Mouse (Mus musculus): ENCODE measurements around the gene Fdxacb1. TPM values are rescaled to one million over a fixed set of nuclear protein-coding genes. Genes with fewer than 3 reads are reported as not detected.

Fdxacb1 gene
- polyA plus RNA-seq, 1 experiment from 2014 or later = 13.4 TPM

- Histone ChIP-seq H3K27me3 (ENCODE audit: control insufficient read depth, insufficient read depth, low read length) (no peaks in the 10 kb centered on the region), H3K9me3 (ENCODE audit: control insufficient read depth, low read length) (no peaks in the 10 kb centered on the region), H3K4me3 (ENCODE audit: low read depth, low read length) (no peak overlapping the region), H3K27ac (ENCODE audit: low read depth, low read length) (no peak overlapping the region), H3K9ac (ENCODE audit: low read depth, low read length) (no peak overlapping the region), H3K4me1 (replicated peaks; ENCODE audit: control insufficient read depth, insufficient read depth, low read length) (no peaks in the 10 kb centered on the region), H3K36me3 (ENCODE audit: control insufficient read depth, insufficient read depth, low read length) (no peaks in the 10 kb centered on the region), H3K4me2 (replicated peaks; ENCODE audit: low read depth, low read length) (no peak overlapping the region)
- ATAC-seq (ENCODE audit: low FRiP score) (no peak), DNase-seq (ENCODE audit: low spot score) (no peak)
- WGBS = 88% methylated on average over 7 of the region's 7 CpGs
Measured at GRCm38 (mm10) chr9:50803055-50803671, 35.1 kb downstream of the Fdxacb1 start.

GRCm38 (mm10) chr9:50808471-50808870 is 40.4 kb downstream of the Fdxacb1 start:
- no peaks in the 10 kb centered on the region for H3K4me1 ChIP-seq (replicated peaks; ENCODE audit: control insufficient read depth, insufficient read depth, low read length)
- H3K4me3 ChIP-seq (ENCODE audit: low read depth, low read length) = no peak overlapping the region
- H3K9me3 ChIP-seq (ENCODE audit: control insufficient read depth, low read length) = no peaks in the 10 kb centered on the region
- DNase-seq (ENCODE audit: low spot score) (no peak), ATAC-seq (ENCODE audit: low FRiP score) (no peak)
- H3K9ac ChIP-seq (ENCODE audit: low read depth, low read length) = no peak overlapping the region
- WGBS = 71% methylated on average over 6 of the region's 6 CpGs
- no peaks in the 10 kb centered on the region for H3K27me3 ChIP-seq (ENCODE audit: control insufficient read depth, insufficient read depth, low read length)
- H3K4me2 ChIP-seq (replicated peaks; ENCODE audit: low read depth, low read length) = no peak overlapping the region
- H3K27ac ChIP-seq (ENCODE audit: low read depth, low read length) = no peak overlapping the region
- peaks cover 9% of the 10 kb centered on the region; the same call in 1 of the 2 replicates for H3K36me3 ChIP-seq (ENCODE audit: control insufficient read depth, insufficient read depth, low read length)

GRCm38 (mm10) chr9:50809146-50809545 is 41.1 kb downstream of the Fdxacb1 start:
- DNase-seq (ENCODE audit: low spot score) (no peak), ATAC-seq (ENCODE audit: low FRiP score) (no peak)
- Histone ChIP-seq H3K27me3 (ENCODE audit: control insufficient read depth, insufficient read depth, low read length) (no peaks in the 10 kb centered on the region), H3K9me3 (ENCODE audit: control insufficient read depth, low read length) (no peaks in the 10 kb centered on the region), H3K4me2 (replicated peaks; ENCODE audit: low read depth, low read length) (no peak overlapping the region), H3K4me3 (ENCODE audit: low read depth, low read length) (no peak overlapping the region), H3K27ac (ENCODE audit: low read depth, low read length) (no peak overlapping the region), H3K36me3 (ENCODE audit: control insufficient read depth, insufficient read depth, low read length) (peaks cover 9% of the 10 kb centered on the region), H3K9ac (ENCODE audit: low read depth, low read length) (no peak overlapping the region), H3K4me1 (replicated peaks; ENCODE audit: control insufficient read depth, insufficient read depth, low read length) (no peaks in the 10 kb centered on the region)
- 92% methylated on average over 13 of the region's 13 CpGs for WGBS

GRCm38 (mm10) chr9:50811187-50811586 is 43.2 kb downstream of the Fdxacb1 start:
- Histone ChIP-seq H3K36me3 (ENCODE audit: control insufficient read depth, insufficient read depth, low read length) (peaks cover 9% of the 10 kb centered on the region), H3K4me2 (replicated peaks; ENCODE audit: low read depth, low read length) (no peak overlapping the region), H3K27me3 (ENCODE audit: control insufficient read depth, insufficient read depth, low read length) (no peaks in the 10 kb centered on the region), H3K27ac (ENCODE audit: low read depth, low read length) (no peak overlapping the region), H3K4me3 (ENCODE audit: low read depth, low read length) (no peak overlapping the region), H3K4me1 (replicated peaks; ENCODE audit: control insufficient read depth, insufficient read depth, low read length) (no peaks in the 10 kb centered on the region), H3K9ac (ENCODE audit: low read depth, low read length) (no peak overlapping the region), H3K9me3 (ENCODE audit: control insufficient read depth, low read length) (no peaks in the 10 kb centered on the region)
- WGBS = 96% methylated on average over 7 of the region's 7 CpGs
- ATAC-seq (ENCODE audit: low FRiP score) (no peak), DNase-seq (ENCODE audit: low spot score) (no peak)

GRCm38 (mm10) chr9:50811746-50812145 is 43.7 kb downstream of the Fdxacb1 start:
- H3K9me3 ChIP-seq (ENCODE audit: control insufficient read depth, low read length) = no peaks in the 10 kb centered on the region
- no peak overlapping the region for H3K4me2 ChIP-seq (replicated peaks; ENCODE audit: low read depth, low read length)
- no peaks in the 10 kb centered on the region for H3K27me3 ChIP-seq (ENCODE audit: control insufficient read depth, insufficient read depth, low read length)
- no peak for ATAC-seq (ENCODE audit: low FRiP score)
- H3K4me1 ChIP-seq (replicated peaks; ENCODE audit: control insufficient read depth, insufficient read depth, low read length) = no peaks in the 10 kb centered on the region
- no peak overlapping the region for H3K4me3 ChIP-seq (ENCODE audit: low read depth, low read length)
- H3K9ac ChIP-seq (ENCODE audit: low read depth, low read length) = no peak overlapping the region
- no peak for DNase-seq (ENCODE audit: low spot score)
- WGBS = 86% methylated on average over 2 of the region's 2 CpGs
- H3K27ac ChIP-seq (ENCODE audit: low read depth, low read length) = no peak overlapping the region
- peaks cover 9% of the 10 kb centered on the region for H3K36me3 ChIP-seq (ENCODE audit: control insufficient read depth, insufficient read depth, low read length)

GRCm38 (mm10) chr9:50813796-50814195 is 45.8 kb downstream of the Fdxacb1 start:
- Histone ChIP-seq H3K27ac (ENCODE audit: low read depth, low read length) (no peak overlapping the region), H3K9me3 (ENCODE audit: control insufficient read depth, low read length) (no peaks in the 10 kb centered on the region), H3K27me3 (ENCODE audit: control insufficient read depth, insufficient read depth, low read length) (no peaks in the 10 kb centered on the region), H3K4me2 (replicated peaks; ENCODE audit: low read depth, low read length) (no peak overlapping the region), H3K4me3 (ENCODE audit: low read depth, low read length) (no peak overlapping the region), H3K4me1 (replicated peaks; ENCODE audit: control insufficient read depth, insufficient read depth, low read length) (no peaks in the 10 kb centered on the region), H3K9ac (ENCODE audit: low read depth, low read length) (no peak overlapping the region), H3K36me3 (ENCODE audit: control insufficient read depth, insufficient read depth, low read length) (peaks cover 6% of the 10 kb centered on the region)
- ATAC-seq (ENCODE audit: low FRiP score) (no peak), DNase-seq (ENCODE audit: low spot score) (no peak)
- WGBS = 97% methylated on average over 5 of the region's 5 CpGs

- no peak overlapping the region for H3K4me2 ChIP-seq (replicated peaks; ENCODE audit: low read depth, low read length)
- WGBS = 90% methylated on average over 4 of the region's 4 CpGs
- H3K27me3 ChIP-seq (ENCODE audit: control insufficient read depth, insufficient read depth, low read length) = no peaks in the 10 kb centered on the region
- H3K4me1 ChIP-seq (replicated peaks; ENCODE audit: control insufficient read depth, insufficient read depth, low read length) = no peaks in the 10 kb centered on the region
- DNase-seq (ENCODE audit: low spot score) (no peak), ATAC-seq (ENCODE audit: low FRiP score) (no peak)
- H3K36me3 ChIP-seq (ENCODE audit: control insufficient read depth, insufficient read depth, low read length) = peaks cover 2% of the 10 kb centered on the region; the same call in 1 of the 2 replicates
- H3K4me3 ChIP-seq (ENCODE audit: low read depth, low read length) = no peak overlapping the region
- no peaks in the 10 kb centered on the region for H3K9me3 ChIP-seq (ENCODE audit: control insufficient read depth, low read length)
- no peak overlapping the region for H3K27ac ChIP-seq (ENCODE audit: low read depth, low read length)
- no peak overlapping the region for H3K9ac ChIP-seq (ENCODE audit: low read depth, low read length)
Measured at GRCm38 (mm10) chr9:50815666-50816065, 47.6 kb downstream of the Fdxacb1 start.

- no peaks in the 10 kb centered on the region for H3K4me1 ChIP-seq (replicated peaks; ENCODE audit: control insufficient read depth, insufficient read depth, low read length)
- no peaks in the 10 kb centered on the region for H3K27me3 ChIP-seq (ENCODE audit: control insufficient read depth, insufficient read depth, low read length)
- no peak overlapping the region for H3K27ac ChIP-seq (ENCODE audit: low read depth, low read length)
- DNase-seq (ENCODE audit: low spot score) (no peak), ATAC-seq (ENCODE audit: low FRiP score) (no peak)
- H3K9ac ChIP-seq (ENCODE audit: low read depth, low read length) = no peak overlapping the region
- no peak overlapping the region for H3K4me2 ChIP-seq (replicated peaks; ENCODE audit: low read depth, low read length)
- H3K36me3 ChIP-seq (ENCODE audit: control insufficient read depth, insufficient read depth, low read length) = peaks cover 2% of the 10 kb centered on the region; the same call in 1 of the 2 replicates
- no peak overlapping the region for H3K4me3 ChIP-seq (ENCODE audit: low read depth, low read length)
- 94% methylated on average over 1 of the region's 1 CpGs for WGBS
- H3K9me3 ChIP-seq (ENCODE audit: control insufficient read depth, low read length) = no peaks in the 10 kb centered on the region
Measured at GRCm38 (mm10) chr9:50816512-50816911, 48.5 kb downstream of the Fdxacb1 start.

GRCm38 (mm10) chr9:50818050-50818449 is 50.0 kb downstream of the Fdxacb1 start:
- 85% methylated on average over 6 of the region's 6 CpGs for WGBS
- no peak overlapping the region for H3K4me3 ChIP-seq (ENCODE audit: low read depth, low read length)
- no peak overlapping the region for H3K27ac ChIP-seq (ENCODE audit: low read depth, low read length)
- no peaks in the 10 kb centered on the region for H3K27me3 ChIP-seq (ENCODE audit: control insufficient read depth, insufficient read depth, low read length)
- no peak overlapping the region for H3K4me2 ChIP-seq (replicated peaks; ENCODE audit: low read depth, low read length)
- H3K9ac ChIP-seq (ENCODE audit: low read depth, low read length) = no peak overlapping the region
- H3K4me1 ChIP-seq (replicated peaks; ENCODE audit: control insufficient read depth, insufficient read depth, low read length) = no peaks in the 10 kb centered on the region
- no peak for DNase-seq (ENCODE audit: low spot score)
- ATAC-seq (ENCODE audit: low FRiP score) = no peak
- no peaks in the 10 kb centered on the region for H3K9me3 ChIP-seq (ENCODE audit: control insufficient read depth, low read length)
- H3K36me3 ChIP-seq (ENCODE audit: control insufficient read depth, insufficient read depth, low read length) = peaks cover 2% of the 10 kb centered on the region; the same call in 1 of the 2 replicates
